Mouse (Mus musculus) heart, postnatal 25 days (tissue): Measurements from ENCODE around the gene Apol7a. TPM values are rescaled to one million over a fixed set of nuclear protein-coding genes. Genes with fewer than 3 reads are reported as not detected.
"Not testable (repeated sequence)": the region's sequence is repeated elsewhere in the genome, so short reads cannot be mapped to it uniquely, and the experiment has no call there.

Source experiments
- DNase-seq: peaks from one replicate; pipeline ENCODE4 v3.0.0; 2022; ENCODE audit warnings: low spot score
- intact Hi-C: fragments of 180-260 bp; cut with DNase I; formaldehyde crosslinking; loops from one replicate; pipeline ENCODE4 v1.15.1; 2025
- total RNA-seq, 2 experiments: library from RNA; stranded (reverse); gene quantifications; 2 replicates each; pipeline ENCODE4 v1.2.3; 2021

Gene Apol7a
- total RNA-seq, result not detected

- not testable (repeated sequence) for DNase-seq
- intact Hi-C loops, result loop anchor here (10.0 kb wide), 1 partner anchor 136 kb away; the partner anchor contains the start of gene Apol7c
Measured at GRCm38 (mm10) chr15:77399027-77399426, at the start of gene Apol7a. Apol7a (minus strand) TSS chr15:77399110.

- DNase-seq, intact Hi-C loops: not testable (repeated sequence)
Measured at GRCm38 (mm10) chr15:77447392-77447791, 48.5 kb upstream of the Apol7a start, which contains the start of gene Apol7b. Apol7b (minus strand) TSS chr15:77447492.

- DNase-seq, intact Hi-C loops: not testable (repeated sequence)
Measured at GRCm38 (mm10) chr15:77445668-77446067, 46.8 kb upstream of the Apol7a start.

- DNase-seq, intact Hi-C loops: not testable (repeated sequence)
Measured at GRCm38 (mm10) chr15:77444746-77445145, 45.8 kb upstream of the Apol7a start.

GRCm38 (mm10) chr15:77428690-77429448, 30.0 kb upstream of the Apol7a start:
- DNase-seq, intact Hi-C loops: not testable (repeated sequence)

GRCm38 (mm10) chr15:77422925-77423324, 24.0 kb upstream of the Apol7a start:
- not testable (repeated sequence) for DNase-seq

GRCm38 (mm10) chr15:77419657-77420056, 20.7 kb upstream of the Apol7a start:
- not testable (repeated sequence) for DNase-seq
- intact Hi-C loops, result loop anchor here (5.0 kb wide), 1 partner anchor 298 kb away; no protein-coding TSS in a partner anchor

More at GRCm38 (mm10) chr15:77422925-77423324, 24.0 kb upstream of the Apol7a start:
- intact Hi-C loops, result loop anchor here (5.0 kb wide), 1 partner anchor 294 kb away; no protein-coding TSS in a partner anchor

- intact Hi-C loops, DNase-seq: not testable (repeated sequence)
Measured at GRCm38 (mm10) chr15:77416655-77417333, 17.9 kb upstream of the Apol7a start.

- DNase-seq, intact Hi-C loops: not testable (repeated sequence)
Measured at GRCm38 (mm10) chr15:77415653-77416052, 16.7 kb upstream of the Apol7a start.

GRCm38 (mm10) chr15:77412695-77413094, 13.8 kb upstream of the Apol7a start:
- DNase-seq, intact Hi-C loops: not testable (repeated sequence)

- DNase-seq, intact Hi-C loops: not testable (repeated sequence)
Measured at GRCm38 (mm10) chr15:77411035-77411434, 12.1 kb upstream of the Apol7a start, which contains the start of gene Apol9a. Apol9a (minus strand) TSS chr15:77411135.

GRCm38 (mm10) chr15:77406370-77406769, 7.5 kb upstream of the Apol7a start:
- DNase-seq, result not testable (repeated sequence)
- intact Hi-C loops, result loop anchor here (5.0 kb wide), 1 partner anchor 321 kb away; the partner anchor contains the start of gene Apol9b

GRCm38 (mm10) chr15:77397450-77398132, 1.3 kb downstream of the Apol7a start:
- DNase-seq, result not testable (repeated sequence)
- intact Hi-C loops, result loop anchor here (10.0 kb wide), 1 partner anchor 137 kb away; the partner anchor contains the start of gene Apol7c

- DNase-seq, result not testable (repeated sequence)
- intact Hi-C loops, result loop anchor here (10.0 kb wide), 1 partner anchor 141 kb away; the partner anchor contains the start of gene Apol7c
Measured at GRCm38 (mm10) chr15:77393832-77394231, 5.1 kb downstream of the Apol7a start.

- DNase-seq, result no peak
- intact Hi-C loops, result no loop called here
Measured at GRCm38 (mm10) chr15:77387462-77387861, 11.4 kb downstream of the Apol7a start.

- DNase-seq, result no peak
- intact Hi-C loops, result no loop called here
Measured at GRCm38 (mm10) chr15:77384340-77385030, 14.4 kb downstream of the Apol7a start.

- no peak for DNase-seq
- intact Hi-C loops, result no loop called here
Measured at GRCm38 (mm10) chr15:77382880-77383279, 16.0 kb downstream of the Apol7a start.

GRCm38 (mm10) chr15:77382271-77382850, 16.5 kb downstream of the Apol7a start:
- DNase-seq, result no peak
- intact Hi-C loops, result no loop called here

- intact Hi-C loops, result no loop called here
- DNase-seq, result no peak
Measured at GRCm38 (mm10) chr15:77381481-77381880, 17.4 kb downstream of the Apol7a start.
